Mouse (Mus musculus) ovary, postnatal 14 days (tissue): ENCODE data around the gene Gal3st2.
"Not testable (repeated sequence)": the region's sequence is repeated elsewhere in the genome, so short reads cannot be mapped to it uniquely, and the experiment has no call there.

Experiments
- DNase-seq: peaks from one replicate; pipeline ENCODE4 v3.0.0; 2022; ENCODE audit warnings: low spot score

Gal3st2 gene

GRCm38 (mm10) chr1:93871594-93872105 lies 10.5 kb downstream of the Gal3st2 start:
- not testable (repeated sequence) for DNase-seq

- DNase-seq = not testable (repeated sequence)
Observed at GRCm38 (mm10) chr1:93874405-93874804, 13.3 kb downstream of the Gal3st2 start.

GRCm38 (mm10) chr1:93881778-93882177 lies 20.7 kb downstream of the Gal3st2 start:
- not testable (repeated sequence) for DNase-seq

GRCm38 (mm10) chr1:93890936-93891335 lies 29.8 kb downstream of the Gal3st2 start:
- not testable (repeated sequence) for DNase-seq

GRCm38 (mm10) chr1:93897395-93897794 lies 36.3 kb downstream of the Gal3st2 start:
- not testable (repeated sequence) for DNase-seq

GRCm38 (mm10) chr1:93901291-93901690 lies 40.2 kb downstream of the Gal3st2 start:
- DNase-seq = not testable (repeated sequence)

- DNase-seq = not testable (repeated sequence)
Observed at GRCm38 (mm10) chr1:93906690-93907089, 45.6 kb downstream of the Gal3st2 start.

- not testable (repeated sequence) for DNase-seq
Observed at GRCm38 (mm10) chr1:93908977-93909586, 48.0 kb downstream of the Gal3st2 start.

- not testable (repeated sequence) for DNase-seq
Observed at GRCm38 (mm10) chr1:93911877-93912276, 50.8 kb downstream of the Gal3st2 start.

- not testable (repeated sequence) for DNase-seq
Observed at GRCm38 (mm10) chr1:93917160-93917559, 56.1 kb downstream of the Gal3st2 start.

- not testable (repeated sequence) for DNase-seq
Observed at GRCm38 (mm10) chr1:93918011-93918410, 56.9 kb downstream of the Gal3st2 start, which contains the start of gene Gal3st2b. TSS of gene Gal3st2b (plus strand) at chr1:93918311.

- not testable (repeated sequence) for DNase-seq
Observed at GRCm38 (mm10) chr1:93918775-93919174, 57.7 kb downstream of the Gal3st2 start.

- not testable (repeated sequence) for DNase-seq
Observed at GRCm38 (mm10) chr1:93919321-93919720, 58.2 kb downstream of the Gal3st2 start.

- not testable (repeated sequence) for DNase-seq
Observed at GRCm38 (mm10) chr1:93922609-93923008, 61.5 kb downstream of the Gal3st2 start.

GRCm38 (mm10) chr1:93923098-93923497 lies 62.0 kb downstream of the Gal3st2 start:
- not testable (repeated sequence) for DNase-seq
